Mouse (Mus musculus): ENCODE measurements around the gene Ermp1.

GRCm38 (mm10) chr19:29696309-29696708, 48.1 kb upstream of the Ermp1 start:
- no peak for TF ChIP-seq CTCF (IDR thresholded peaks at IDR 0.05; ENCODE audit: low read depth)
- no peak for TF ChIP-seq EP300 (IDR thresholded peaks at IDR 0.05; ENCODE audit: low read depth)
